Mouse (Mus musculus) left cerebral cortex, adult 9 months (tissue): ENCODE results near the gene Gm26661.
A peak's percentile ranks its signal among the peaks of the same experiment; 100 is the strongest.

Experiments used
- DNase-seq, 2 experiments: peaks; one replicate each; pipeline ENCODE4 v3.0.0; 2022; ENCODE audit warnings: low spot score in 2 of 2

Gm26661 gene

DNA sequence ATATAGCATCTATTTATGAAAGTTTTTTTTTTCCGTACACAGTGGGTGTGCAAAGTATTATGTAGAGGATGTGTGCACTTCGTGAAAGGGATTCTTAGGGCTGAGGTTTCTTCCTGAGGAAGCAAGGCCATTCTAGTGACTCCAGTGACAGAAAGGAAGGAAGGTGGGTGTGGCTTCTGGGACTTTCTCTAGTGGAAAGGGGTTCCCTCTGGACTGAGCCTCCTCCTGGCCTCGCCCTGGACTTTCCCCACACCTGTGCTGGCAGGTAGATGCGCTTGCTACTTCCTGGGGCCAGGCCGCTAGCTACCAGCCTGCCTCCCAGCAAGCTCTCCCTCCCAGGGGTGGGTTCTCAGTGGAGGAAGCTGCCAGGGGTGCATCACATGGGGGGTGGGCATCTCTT, 28.1 kb downstream of the Gm26661 start:
- no peak for DNase-seq

DNA sequence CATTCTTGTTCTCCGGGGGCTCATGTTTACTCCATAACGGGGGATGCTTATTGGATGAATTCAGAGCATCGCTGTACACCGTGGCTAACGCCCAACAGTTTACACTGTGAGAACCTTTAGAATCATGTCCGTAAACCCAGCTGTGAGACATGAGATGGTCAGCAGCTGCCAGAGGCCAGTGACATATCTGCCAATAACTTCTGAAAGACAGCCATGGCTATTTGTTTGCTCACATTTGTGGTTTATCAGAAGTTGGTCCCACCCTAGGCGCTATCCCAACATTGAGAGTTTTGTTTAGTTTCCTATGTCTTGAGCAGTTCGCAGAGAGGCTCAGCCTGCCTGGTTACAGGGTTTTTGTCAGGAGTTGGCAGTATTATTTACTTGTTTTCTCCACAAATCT, 30.0 kb downstream of the Gm26661 start:
- no peak for DNase-seq

DNA sequence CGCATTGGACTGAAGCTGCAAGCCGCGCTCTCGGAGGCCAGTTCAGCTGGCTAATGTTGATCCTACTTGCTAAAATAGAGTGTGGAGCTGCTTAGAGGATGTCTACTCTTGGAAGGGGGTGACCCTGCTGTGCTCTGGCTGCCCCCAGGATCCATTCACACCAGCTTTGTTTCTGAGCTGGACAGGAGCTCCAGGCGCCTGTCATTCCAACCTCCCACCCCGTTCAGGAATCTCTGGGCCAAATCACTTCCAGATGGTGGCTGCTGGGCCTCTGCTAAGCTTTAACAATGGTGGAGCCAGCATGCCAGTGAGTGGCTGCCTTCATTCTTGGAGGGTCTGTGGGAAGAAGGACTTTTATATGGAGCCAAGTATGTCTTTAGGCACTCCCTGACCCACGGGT, 31.3 kb downstream of the Gm26661 start:
- DNase-seq, result no peak

DNA sequence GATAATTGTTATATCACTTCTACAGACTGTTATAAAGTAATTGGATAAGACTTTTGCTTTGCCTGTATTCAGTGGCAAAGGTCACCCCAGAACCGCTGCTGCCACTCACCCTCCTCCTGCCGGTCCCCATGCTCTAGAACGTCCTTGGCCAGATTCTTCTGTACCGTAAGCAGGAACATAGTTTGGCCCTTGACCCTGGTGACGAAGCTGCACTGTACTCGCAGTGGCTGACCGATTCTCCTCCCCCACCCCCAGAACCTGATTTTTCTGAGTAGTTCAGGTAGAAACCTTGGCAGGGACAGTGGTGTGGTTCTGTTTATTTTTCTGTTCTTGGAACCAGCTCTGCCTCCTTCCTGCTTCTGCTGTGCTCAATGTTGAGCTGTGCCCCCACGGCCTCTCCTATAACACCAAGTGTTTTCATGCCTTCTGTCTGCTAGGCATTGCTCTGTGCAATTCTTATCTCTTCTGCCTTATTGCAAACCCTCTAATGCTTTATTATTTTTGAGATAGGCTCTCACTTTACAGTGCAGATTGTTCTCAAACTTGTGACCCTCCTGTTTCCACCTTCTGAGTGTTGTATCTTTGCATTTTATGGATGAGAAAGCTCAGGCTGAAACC, 33.4 kb downstream of the Gm26661 start:
- DNase-seq, result no peak

DNA sequence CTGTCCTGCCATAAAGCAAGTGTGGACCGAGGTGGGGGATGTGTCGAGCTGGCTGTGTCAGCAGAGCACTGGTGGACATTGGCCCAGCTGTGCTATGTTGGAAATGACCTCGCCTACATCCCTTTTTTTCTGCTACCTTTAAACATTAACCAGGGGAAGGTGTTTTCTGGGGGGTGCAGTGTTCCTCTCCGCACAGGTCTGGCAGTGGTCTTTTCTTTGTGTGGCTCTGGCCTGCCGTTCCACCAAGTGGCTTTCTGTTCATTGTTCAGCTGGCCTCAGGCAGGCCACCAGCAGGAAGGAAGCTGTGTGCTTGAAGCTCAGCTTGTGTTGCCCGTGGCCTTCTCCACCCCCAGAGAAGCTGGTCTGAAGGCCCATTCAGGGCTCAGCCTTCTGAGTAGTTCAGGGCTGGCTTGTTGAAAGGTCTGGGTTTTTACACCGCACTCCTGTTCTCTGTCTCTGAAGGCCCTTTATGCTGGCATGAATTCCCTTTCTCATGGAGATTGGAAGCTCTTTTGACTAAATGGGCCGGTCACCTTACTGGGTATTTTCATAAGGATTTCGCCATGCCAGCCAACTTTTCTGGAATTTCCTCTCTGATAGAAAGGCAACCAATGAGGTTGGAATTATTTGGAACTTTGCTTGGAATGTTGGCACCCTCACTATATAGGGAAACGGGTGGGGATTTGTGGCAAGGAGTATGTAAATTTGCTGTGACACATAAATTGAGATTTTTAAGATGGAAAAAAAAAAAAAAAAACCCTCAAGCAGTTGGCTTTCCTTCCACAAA, 35.0 kb downstream of the Gm26661 start:
- DNase-seq, result no peak

DNA sequence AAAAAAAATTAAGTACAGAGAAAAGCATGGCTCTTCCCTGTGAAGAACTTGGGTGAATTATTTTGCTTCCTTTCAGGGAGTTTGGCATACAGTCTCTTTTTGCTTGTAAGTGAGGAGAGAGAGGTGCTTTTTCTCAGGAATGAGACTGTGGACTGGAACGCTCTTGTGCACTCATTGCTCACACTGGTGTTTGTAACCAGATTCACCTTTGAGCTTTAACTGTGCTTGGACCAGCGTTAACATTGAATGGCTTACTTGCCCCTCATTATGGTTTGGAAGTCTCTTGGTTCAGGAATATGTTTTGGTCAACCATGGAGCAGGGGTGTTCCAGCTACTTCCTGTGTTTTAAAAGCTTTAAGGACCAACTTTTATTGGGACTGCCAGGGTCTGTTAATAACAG, 37.8 kb downstream of the Gm26661 start:
- no peak for DNase-seq

DNA sequence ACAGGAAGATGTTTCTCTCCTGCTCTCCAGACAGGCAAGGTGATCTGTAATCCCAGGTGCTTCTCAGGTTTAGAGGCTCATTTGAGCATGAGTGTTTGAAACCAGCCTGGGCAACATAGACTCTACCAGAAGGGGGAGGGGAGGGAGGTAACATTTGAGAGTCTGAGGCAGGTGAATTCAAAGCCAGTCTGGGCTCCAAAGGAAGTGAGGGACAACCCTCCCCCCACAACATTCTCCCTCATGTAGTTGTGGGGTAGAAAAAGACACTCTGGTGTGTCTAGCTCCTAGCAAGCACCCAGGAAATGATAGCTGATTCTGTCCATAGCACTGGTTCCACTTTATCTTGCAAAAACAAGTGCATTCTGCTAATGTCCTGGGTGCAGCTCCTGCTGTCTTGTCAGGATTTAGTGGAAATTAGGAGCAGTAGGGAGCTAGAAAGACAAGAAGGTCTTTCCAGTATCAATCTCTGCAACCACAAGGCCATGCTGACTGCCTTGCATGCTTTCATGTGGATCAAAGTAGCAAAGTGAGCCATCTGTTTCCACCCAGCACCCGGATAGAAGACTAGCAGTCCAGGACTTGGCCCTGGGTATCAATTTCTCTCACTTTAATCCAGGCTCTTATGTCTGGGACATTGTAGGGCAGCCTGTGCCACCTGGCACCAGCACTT, 40.5 kb downstream of the Gm26661 start:
- no peak for DNase-seq

DNA sequence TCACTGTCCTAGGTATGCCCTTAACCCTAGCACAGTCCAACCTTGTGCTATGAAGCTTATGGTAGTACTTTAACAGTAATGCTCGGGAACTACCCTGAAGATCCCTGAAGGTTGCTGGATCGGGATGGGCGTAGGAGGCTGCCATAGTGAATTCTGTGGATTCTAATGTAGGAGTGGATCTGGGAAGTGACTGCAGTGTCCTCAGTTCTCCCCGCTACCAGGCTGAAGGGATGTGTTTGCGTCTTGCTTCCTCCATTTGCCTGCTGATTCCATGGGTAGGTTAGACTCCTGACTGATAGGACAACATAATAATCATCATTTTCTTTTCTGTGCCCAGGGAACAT, 41.0 kb downstream of the Gm26661 start:
- DNase-seq, result peak in 1 of 2 experiments; percentile 34

DNA sequence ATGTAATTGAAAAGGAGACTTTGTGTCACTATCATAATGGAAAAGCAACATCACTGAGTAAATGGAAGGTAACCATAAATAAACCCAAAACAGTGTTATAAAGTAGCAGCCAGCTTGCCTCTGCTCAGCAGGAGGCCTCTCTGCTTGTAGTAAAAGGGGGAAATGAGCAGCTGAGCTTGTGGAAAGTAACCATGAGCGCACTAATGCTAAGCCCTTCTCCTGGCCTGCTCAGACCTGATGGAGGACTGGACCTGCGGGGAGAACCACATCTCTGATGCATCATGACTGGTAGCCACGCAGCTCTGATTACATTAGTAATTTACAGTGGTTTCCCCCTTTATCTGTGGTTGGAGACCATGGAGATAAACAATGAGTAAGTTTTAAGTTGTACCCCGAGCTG, 42.1 kb downstream of the Gm26661 start:
- no peak for DNase-seq

DNA sequence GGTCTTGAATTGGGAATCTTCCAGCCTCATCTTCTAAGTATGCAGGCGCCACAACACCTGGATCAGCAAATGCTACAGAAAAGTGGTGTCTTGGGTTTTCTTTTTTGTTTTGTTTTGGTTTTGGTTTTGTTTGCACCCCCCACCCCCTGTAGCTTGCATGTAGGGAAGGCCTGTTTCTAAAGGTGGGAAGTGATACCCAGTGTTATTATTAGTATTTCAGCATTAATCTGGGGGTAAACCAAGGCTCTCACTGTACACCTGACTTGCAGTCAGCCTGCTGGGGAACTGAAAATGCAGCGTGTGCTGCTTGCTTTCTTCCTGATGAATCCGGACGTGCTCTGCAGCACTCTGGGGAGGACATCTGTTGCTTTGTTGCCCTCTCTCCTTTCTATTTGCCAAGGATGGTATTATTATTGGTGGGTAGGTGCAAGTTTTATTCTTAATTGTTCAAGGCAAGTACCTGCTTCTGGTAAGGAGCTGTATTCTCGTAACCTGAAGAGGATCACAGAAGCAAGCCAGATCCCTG, 47.2 kb downstream of the Gm26661 start:
- DNase-seq, result no peak

DNA sequence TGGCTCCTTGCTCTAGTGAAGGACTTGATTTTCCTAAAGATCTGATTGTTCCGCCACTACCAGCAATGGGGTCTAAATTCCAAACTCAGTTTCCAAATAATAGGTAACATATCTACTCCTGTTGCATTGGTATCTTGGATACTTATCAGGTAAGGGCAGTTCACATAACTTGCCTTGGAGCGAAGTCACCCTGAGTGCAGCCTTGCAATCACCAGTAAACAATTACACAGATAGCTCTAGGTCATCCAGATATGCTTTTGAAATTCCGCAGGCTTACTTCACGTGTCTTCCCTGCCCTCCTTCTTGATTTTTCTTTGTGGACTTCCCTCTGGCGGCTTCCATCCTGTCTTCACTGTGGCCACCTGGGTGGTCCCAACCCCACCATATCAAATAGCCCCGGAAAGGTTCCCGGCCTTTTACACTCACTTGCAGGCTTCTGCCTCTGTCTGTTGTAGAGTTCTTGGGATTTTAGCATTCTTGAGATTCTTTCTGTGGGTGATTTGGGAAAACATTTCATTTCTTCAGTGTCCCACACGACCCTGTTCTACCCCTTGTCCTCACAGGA, 48.6 kb downstream of the Gm26661 start:
- DNase-seq, result no peak
